Mouse (Mus musculus) heart, embryonic 15.5 days (tissue): Measurements from ENCODE around the gene 1700001P01Rik. TPM values are rescaled to one million over a fixed set of nuclear protein-coding genes. Genes with fewer than 3 reads are reported as not detected.

Experiments used
- ATAC-seq: fragments of 200-750 bp; cut with Nextera tagmentation; replicated peaks from 2 replicates; pipeline ENCODE4 v1.8.0; 2017; ENCODE audit warnings: low read depth, moderate TSS enrichment; ENCODE audit not compliant: insufficient number of reproducible peaks, insufficient read depth, low FRiP score
- H3K27ac ChIP-seq: fragments of 300-500 bp; sonication (generic); 2 replicates; pipeline ENCODE4 v1.5.1; 2015; ENCODE audit warnings: mild to moderate bottlenecking, inconsistent platforms
- H3K27me3 ChIP-seq: fragments of 300-500 bp; sonication (generic); 2 replicates; pipeline ENCODE4 v1.6.1; 2015; ENCODE audit warnings: inconsistent platforms
- H3K36me3 ChIP-seq: fragments of 300-500 bp; sonication (generic); 2 replicates; pipeline ENCODE4 v1.6.1; 2015; ENCODE audit warnings: mild to moderate bottlenecking, inconsistent platforms
- H3K4me1 ChIP-seq: fragments of 300-500 bp; sonication (generic); replicated peaks from 2 replicates; pipeline ENCODE4 v1.6.1; 2015; ENCODE audit warnings: inconsistent platforms
- H3K4me2 ChIP-seq: fragments of 300-500 bp; sonication (generic); 2 replicates; pipeline ENCODE4 v1.6.1; 2015; ENCODE audit warnings: inconsistent platforms, mild to moderate bottlenecking, moderate library complexity
- H3K4me3 ChIP-seq: fragments of 300-500 bp; sonication (generic); 2 replicates; pipeline ENCODE4 v1.5.1; 2015; ENCODE audit warnings: mild to moderate bottlenecking, inconsistent platforms
- H3K9ac ChIP-seq: fragments of 300-500 bp; sonication (generic); 2 replicates; pipeline ENCODE4 v1.6.1; 2015; ENCODE audit warnings: mild to moderate bottlenecking, inconsistent platforms
- H3K9me3 ChIP-seq: fragments of 300-500 bp; sonication (generic); replicated peaks from 2 replicates; pipeline ENCODE4 v1.6.1; 2016; ENCODE audit warnings: inconsistent platforms
- WGBS: fragments of 180-500 bp; shearing (Covaris S2); methylation state at CpG from one replicate; pipeline ENCODE4 v1.1.7; 2015; ENCODE audit warnings: mixed read lengths; 5-methylcytosine and 5-hydroxymethylcytosine counted together
- polyA plus RNA-seq: library from polyadenylated mRNA; unstranded; fragments of >200 nt; fragmentation: Nextera tagmentation; extraction: Ambion mirVana; gene quantifications from 2 replicates; pipeline ENCODE4 v1.2.1, GENCODE M21; 2015

The 1700001P01Rik gene
- polyA plus RNA-seq, 1 experiment from 2014 or later: 0.21 TPM

DNA sequence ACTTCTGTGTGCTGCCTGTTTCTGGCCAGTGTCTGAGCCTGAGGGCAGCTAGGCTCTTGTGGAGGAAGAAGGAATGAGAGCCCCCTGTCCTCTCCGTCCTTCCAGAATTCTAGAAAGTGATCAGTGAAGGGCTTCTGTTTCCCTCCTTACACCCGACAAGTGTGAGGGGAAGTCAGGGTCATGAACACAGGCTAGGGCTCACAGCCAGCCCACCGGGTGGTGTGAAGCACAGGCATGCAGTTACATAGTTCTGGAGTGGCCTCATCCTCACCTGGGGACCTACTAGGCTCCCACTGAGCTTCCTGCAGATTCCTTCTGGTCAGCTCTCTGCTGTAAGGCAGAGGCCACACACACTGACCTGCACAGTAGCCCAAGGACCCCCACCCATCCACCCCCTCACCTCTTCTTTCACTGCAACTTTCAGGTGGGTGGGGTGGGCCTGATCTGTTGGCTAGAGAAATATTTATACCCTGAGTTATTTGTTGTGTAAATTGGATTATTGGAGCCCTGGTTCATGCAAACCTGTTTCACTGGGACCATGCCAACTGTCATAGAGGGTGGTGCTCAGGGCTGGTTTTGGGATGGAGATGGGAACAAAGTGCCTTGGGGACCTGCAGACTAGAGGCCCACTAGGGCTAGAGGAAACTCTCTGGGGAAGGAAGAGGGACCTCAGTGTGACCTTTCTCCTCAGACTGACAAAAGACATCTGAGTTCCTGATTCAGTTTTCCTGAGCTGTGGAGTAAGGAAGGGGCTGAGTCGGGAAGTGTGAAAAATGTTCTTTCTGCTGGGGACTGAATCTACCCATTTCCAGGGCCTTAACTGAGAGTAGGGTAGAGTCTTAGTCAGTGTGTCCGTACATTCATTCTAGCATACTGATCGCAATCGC is 33.8 kb upstream of the 1700001P01Rik start:
- peak overlapping the region; percentile 63 for H3K27ac ChIP-seq
- WGBS: 46% methylated on average over 7 of the region's 7 CpGs
- 0 out of 2 replicates have a peak, but pooled peaks cover 6% of the 10 kb centered on the region for H3K36me3 ChIP-seq
- ATAC-seq: no peak
- H3K4me2 ChIP-seq: no peak overlapping the region
- H3K27me3 ChIP-seq: no peaks in the 10 kb centered on the region
- H3K4me3 ChIP-seq: no peak overlapping the region
- H3K9ac ChIP-seq: no peak overlapping the region
- no peaks in the 10 kb centered on the region for H3K9me3 ChIP-seq
- peaks cover 96% of the 10 kb centered on the region for H3K4me1 ChIP-seq

DNA sequence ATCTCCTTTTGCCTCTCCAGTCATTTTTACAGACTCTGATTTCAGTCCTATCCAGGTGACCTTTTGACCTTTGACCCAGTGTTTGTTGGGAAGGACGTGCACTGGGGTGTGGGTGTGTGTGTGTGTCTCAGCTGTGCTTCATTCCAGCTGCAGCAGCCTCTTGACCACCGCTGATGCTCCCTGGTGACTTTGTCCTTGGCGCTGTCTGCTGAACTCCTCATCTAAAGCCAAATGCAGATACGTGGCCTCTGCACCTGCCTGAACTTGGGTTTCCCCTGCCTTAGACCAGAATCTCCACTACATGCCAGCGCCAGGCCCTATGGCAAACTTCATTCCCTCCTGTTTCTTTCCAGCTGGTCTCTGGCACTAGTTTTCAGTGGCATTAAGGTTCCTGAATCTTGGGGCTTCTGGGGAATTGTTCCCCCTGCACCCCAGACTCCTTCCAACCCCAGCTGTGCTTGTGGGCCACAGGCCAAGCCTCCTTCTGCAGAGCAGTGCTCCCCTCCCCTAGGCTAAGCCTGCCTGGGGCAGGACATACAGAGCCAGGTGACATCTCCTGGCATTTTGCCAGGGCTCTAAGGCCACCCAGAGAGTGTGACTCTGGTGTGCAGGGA is 33.0 kb upstream of the 1700001P01Rik start:
- Histone ChIP-seq H3K9ac (no peak overlapping the region), H3K9me3 (no peaks in the 10 kb centered on the region), H3K4me1 (peaks cover 99% of the 10 kb centered on the region), H3K27me3 (no peaks in the 10 kb centered on the region), H3K4me3 (no peak overlapping the region), H3K27ac (peak overlapping the region; percentile 63), H3K36me3 (0 out of 2 replicates have a peak, but pooled peaks cover 6% of the 10 kb centered on the region), H3K4me2 (no peak overlapping the region)
- peak; percentile 33; the same call in 1 of the 2 replicates for ATAC-seq
- 39% methylated on average over 5 of the region's 5 CpGs for WGBS

DNA sequence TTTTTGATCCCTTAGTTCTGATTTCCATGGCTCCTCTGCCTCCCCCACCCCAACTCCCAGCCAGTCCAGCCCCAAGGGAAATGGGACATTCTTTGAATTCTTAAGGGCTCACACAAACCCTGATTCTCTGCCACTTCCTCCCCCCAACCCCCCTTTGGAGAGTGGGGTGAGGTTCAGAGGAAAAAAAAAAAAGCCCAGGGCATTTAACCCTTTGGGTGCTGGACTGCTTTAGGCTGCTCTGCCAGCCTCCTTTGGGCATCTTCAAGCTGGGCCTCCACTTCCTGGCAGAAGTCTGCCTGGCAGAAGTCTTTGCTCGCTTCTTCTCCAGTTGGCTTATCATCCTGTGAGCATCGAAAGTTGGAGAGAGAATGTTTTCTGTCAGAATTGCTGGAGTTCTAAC is 32.4 kb upstream of the 1700001P01Rik start:
- no peak for ATAC-seq
- 36% methylated on average over 2 of the region's 2 CpGs for WGBS
- H3K9me3 ChIP-seq: no peaks in the 10 kb centered on the region

DNA sequence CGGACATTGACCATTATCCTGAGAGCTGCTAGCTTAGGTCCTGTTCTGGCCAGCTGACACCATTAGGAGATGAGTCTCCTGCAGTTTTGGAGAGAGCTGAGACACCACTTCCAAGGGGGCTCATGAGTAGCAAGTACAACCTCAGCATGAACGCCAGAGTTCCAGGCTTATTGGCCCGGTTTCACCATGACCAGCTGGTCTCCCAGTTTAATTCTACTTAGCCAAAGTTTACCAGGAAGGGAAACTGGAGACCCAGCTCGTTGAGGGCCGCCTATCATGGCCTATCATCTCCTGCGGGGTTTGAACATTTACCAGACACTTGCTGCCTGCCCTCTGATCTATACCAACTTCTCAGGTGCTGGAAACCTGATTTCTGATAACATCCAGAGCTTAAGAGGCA is 31.9 kb upstream of the 1700001P01Rik start:
- no peak for ATAC-seq
- peaks cover 92% of the 10 kb centered on the region for H3K4me1 ChIP-seq
- H3K27ac ChIP-seq: peak overlapping the region; percentile 63
- H3K9ac ChIP-seq: no peak overlapping the region
- H3K4me3 ChIP-seq: no peak overlapping the region
- WGBS: 28% methylated on average over 6 of the region's 6 CpGs
- no peaks in the 10 kb centered on the region for H3K27me3 ChIP-seq
- no peaks in the 10 kb centered on the region for H3K9me3 ChIP-seq
- 0 out of 2 replicates have a peak, but pooled peaks cover 3% of the 10 kb centered on the region for H3K36me3 ChIP-seq
- no peak overlapping the region for H3K4me2 ChIP-seq

More for the DNA sequence above, 32.4 kb upstream of the 1700001P01Rik start:
- Histone ChIP-seq H3K27me3 (no peaks in the 10 kb centered on the region), H3K27ac (peak overlapping the region; percentile 63), H3K4me2 (no peak overlapping the region), H3K4me3 (no peak overlapping the region), H3K4me1 (peaks cover 94% of the 10 kb centered on the region), H3K36me3 (0 out of 2 replicates have a peak, but pooled peaks cover 3% of the 10 kb centered on the region), H3K9ac (no peak overlapping the region)

DNA sequence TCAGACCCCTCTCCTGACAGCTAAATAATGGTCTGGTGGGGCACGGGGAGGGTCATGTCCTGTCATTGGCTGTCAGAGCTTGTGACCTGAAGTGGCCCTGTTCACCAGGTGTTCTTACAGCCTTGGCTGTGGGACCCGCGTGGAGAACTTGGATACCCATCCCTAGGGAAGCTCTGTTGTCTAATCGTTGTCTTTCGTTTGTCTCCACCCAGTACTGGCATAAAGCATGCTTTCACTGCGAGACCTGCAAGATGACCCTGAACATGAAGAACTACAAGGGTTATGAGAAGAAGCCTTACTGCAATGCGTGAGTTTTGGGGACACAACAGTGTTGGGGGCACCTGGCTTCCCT is 30.9 kb upstream of the 1700001P01Rik start:
- H3K4me3 ChIP-seq: no peak overlapping the region
- WGBS: 72% methylated on average over 7 of the region's 7 CpGs
- 0 out of 2 replicates have a peak, but pooled peaks cover 3% of the 10 kb centered on the region for H3K36me3 ChIP-seq
- no peaks in the 10 kb centered on the region for H3K9me3 ChIP-seq
- H3K4me2 ChIP-seq: no peak overlapping the region
- peak overlapping the region; percentile 92; the same call in 1 of the 2 replicates for H3K27ac ChIP-seq
- H3K9ac ChIP-seq: no peak overlapping the region
- ATAC-seq: no peak
- H3K4me1 ChIP-seq: peaks cover 92% of the 10 kb centered on the region
- H3K27me3 ChIP-seq: no peaks in the 10 kb centered on the region

DNA sequence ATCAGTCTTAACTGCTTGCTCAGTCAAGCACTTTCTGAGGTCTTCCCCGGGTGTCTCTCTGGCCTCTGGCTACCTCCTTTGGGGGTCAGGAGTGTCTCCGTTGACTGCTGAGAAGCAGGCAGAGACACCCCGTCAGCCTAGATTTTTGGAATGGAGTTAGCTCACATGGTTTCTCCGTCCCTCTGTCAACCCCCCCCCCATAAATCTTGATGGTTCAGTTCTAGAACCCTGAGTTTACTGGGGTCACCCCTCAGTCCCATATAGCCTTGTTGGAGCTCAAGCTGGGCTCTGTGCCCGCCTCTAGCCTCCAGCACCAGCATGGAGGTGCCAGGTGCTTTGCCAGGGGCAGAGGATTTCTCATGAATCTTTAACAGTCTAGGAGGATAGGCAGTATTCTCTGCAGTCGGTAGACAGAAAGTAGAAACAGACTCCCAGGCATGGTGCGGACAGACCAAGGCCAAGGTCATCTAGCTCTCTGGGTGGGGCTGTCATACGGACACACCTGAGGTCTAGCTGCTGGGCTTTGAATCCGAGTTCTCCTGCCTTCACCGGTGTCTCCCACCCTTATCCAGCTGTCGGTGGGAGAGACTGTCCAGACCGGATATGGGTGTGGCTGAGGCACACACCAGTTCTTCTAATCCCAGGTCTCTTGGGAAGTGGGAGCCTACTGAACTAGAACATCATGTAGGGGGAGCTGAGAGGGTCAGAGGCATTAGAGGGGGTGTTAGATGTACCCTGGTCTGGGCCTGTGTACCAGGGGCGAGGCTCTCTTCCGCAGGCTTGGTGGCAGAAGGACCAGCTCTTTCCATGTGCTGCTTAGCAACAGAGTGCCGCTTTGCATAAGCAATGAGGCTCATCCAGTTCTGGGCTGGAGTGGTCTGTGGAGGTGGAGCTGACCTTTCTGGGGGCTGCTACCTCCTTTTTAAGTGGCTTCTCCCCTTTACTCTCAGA is 30.2 kb upstream of the 1700001P01Rik start:
- ATAC-seq: no peak; the same call in 1 of the 2 replicates
- H3K27ac ChIP-seq: peak overlapping the region; percentile 92
- H3K4me2 ChIP-seq: peak overlapping the region; percentile 60
- 0 out of 2 replicates have a peak overlapping the region, but pooled peaks have one; percentile 0 for H3K9ac ChIP-seq
- H3K27me3 ChIP-seq: no peaks in the 10 kb centered on the region
- 0 out of 2 replicates have a peak overlapping the region, but pooled peaks have one; percentile 21 for H3K4me3 ChIP-seq
- 0 out of 2 replicates have a peak, but pooled peaks cover 3% of the 10 kb centered on the region for H3K36me3 ChIP-seq
- peaks cover 92% of the 10 kb centered on the region for H3K4me1 ChIP-seq
- WGBS: 29% methylated on average over 15 of the region's 15 CpGs
- no peaks in the 10 kb centered on the region for H3K9me3 ChIP-seq

DNA sequence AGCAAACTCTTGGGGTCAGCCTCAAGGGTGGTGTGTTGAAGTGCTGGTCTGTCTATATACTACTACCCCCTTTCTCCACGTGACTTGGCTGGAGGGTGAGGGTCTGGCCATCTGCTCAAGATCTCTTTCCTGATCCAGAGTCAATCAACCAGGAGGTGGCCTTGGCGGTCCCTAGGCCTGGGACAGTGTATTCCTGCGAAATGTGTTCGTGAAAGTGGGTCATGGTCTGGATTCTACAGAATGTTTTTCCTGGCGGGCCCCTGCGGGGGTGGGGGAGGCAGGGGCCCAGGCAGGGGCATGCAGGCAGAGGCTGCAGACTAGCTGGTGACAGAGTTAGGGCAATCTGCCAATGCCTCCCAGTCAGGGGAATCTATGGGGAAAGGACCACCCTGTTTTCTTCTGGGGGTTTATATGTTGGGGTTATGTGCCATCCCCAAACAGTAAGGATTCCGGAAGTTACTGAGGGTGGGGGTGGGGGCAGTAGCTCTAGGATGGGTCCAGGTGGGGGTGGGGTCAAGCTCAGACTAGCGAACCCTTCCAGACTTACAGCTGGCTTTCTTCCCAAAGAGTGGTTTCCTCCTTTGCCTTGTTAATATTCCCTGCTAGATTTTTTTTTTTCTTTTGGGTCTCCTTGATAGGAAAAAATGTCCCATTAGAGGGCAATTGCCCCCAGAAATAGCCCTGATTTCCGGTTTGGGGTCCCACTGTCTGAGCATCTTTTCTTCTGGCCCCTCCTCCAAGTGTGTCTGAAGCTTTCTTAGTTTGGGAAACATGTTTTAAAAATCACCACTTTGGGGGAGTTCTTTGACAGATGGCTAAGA is 29.3 kb upstream of the 1700001P01Rik start:
- peak overlapping the region; percentile 21 for H3K4me3 ChIP-seq
- peak; percentile 16; the same call in 1 of the 2 replicates for ATAC-seq
- 5% methylated on average over 9 of the region's 9 CpGs for WGBS

DNA sequence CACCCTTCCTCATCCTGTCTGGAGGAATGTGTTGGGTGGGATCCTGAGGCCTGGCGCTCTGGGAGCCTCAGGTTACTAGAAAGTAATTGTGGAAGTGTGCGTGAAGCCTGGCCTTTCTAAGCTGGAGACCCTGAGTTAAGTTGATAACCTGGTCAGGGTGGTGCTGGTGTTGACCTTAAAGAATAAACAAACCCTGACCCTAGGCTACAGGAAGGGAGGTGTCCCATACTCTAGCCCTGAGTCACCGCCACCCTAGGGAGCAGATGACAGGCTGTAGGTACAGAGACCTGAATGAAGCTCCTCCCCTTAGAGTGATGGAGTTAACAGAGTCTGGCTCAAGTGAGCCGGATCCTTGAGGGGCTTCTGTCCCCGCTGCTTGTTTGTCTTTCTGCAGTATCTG is 28.1 kb upstream of the 1700001P01Rik start:
- peak overlapping the region; percentile 92 for H3K27ac ChIP-seq
- H3K4me1 ChIP-seq: peaks cover 75% of the 10 kb centered on the region
- H3K4me2 ChIP-seq: no peak overlapping the region
- ATAC-seq: no peak
- no peak overlapping the region for H3K4me3 ChIP-seq
- 65% methylated on average over 5 of the region's 5 CpGs for WGBS
- no peaks in the 10 kb centered on the region for H3K9me3 ChIP-seq
- no peak overlapping the region for H3K9ac ChIP-seq
- H3K27me3 ChIP-seq: no peaks in the 10 kb centered on the region
- H3K36me3 ChIP-seq: 0 out of 2 replicates have a peak, but pooled peaks cover 3% of the 10 kb centered on the region

More for the DNA sequence above, 29.3 kb upstream of the 1700001P01Rik start:
- H3K9ac ChIP-seq: peak overlapping the region; percentile 29
- H3K9me3 ChIP-seq: no peaks in the 10 kb centered on the region
- H3K4me2 ChIP-seq: peak overlapping the region; percentile 60
- H3K36me3 ChIP-seq: 0 out of 2 replicates have a peak, but pooled peaks cover 3% of the 10 kb centered on the region
- peak overlapping the region; percentile 92 for H3K27ac ChIP-seq
- H3K27me3 ChIP-seq: no peaks in the 10 kb centered on the region
- peaks cover 85% of the 10 kb centered on the region for H3K4me1 ChIP-seq

DNA sequence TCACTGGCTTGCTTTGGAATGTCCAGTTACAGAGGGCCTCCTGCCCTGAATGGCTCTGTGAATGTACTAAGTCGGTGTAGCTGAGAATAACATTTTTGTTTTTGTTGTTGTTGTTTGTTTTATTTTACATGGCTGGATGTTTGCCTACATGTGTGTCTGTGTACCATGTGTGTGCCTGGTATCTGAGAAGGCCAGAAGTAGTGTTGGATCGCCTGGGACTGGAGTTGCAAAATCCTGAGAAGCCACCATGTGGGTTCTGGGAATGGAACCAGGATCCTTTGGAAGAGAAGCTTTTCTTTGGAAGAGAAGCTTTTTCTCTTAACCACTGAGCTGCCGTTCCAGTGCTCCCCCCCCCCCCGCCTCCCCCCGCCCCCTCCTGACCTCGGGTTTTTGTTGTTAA is 26.8 kb upstream of the 1700001P01Rik start:
- Histone ChIP-seq H3K4me1 (peaks cover 68% of the 10 kb centered on the region), H3K27ac (peak overlapping the region; percentile 94; the same call in 1 of the 2 replicates), H3K9me3 (no peaks in the 10 kb centered on the region), H3K27me3 (no peaks in the 10 kb centered on the region), H3K4me2 (no peak overlapping the region), H3K9ac (no peak overlapping the region), H3K36me3 (0 out of 2 replicates have a peak, but pooled peaks cover 3% of the 10 kb centered on the region), H3K4me3 (no peak overlapping the region)
- ATAC-seq: no peak
- WGBS: 58% methylated on average over 6 of the region's 6 CpGs

DNA sequence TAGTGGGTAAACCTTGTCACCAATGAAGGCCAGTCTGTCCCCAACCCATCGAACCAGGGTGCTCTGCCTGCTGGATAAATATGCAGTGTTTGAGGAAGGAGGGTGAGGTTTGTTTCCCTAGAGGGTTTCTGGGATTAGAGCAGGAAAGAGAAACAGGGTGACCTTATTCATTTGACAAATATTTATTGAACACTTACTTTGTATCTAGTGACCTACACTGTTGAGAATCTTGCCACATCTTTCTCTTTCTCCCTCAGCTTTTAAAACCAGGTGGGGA is 26.4 kb upstream of the 1700001P01Rik start:
- no peak for ATAC-seq
- H3K9me3 ChIP-seq: no peaks in the 10 kb centered on the region
- no peaks in the 10 kb centered on the region for H3K27me3 ChIP-seq
- H3K27ac ChIP-seq: peak overlapping the region; percentile 94
- H3K4me1 ChIP-seq: peaks cover 65% of the 10 kb centered on the region
- no peak overlapping the region for H3K4me3 ChIP-seq
- H3K9ac ChIP-seq: no peak overlapping the region
- 0 out of 2 replicates have a peak, but pooled peaks cover 3% of the 10 kb centered on the region for H3K36me3 ChIP-seq
- WGBS: 7% methylated on average over 1 of the region's 1 CpGs
- H3K4me2 ChIP-seq: peak overlapping the region; percentile 93
